Mouse (Mus musculus) ES-Bruce4 (cell line): ENCODE measurements at regions not wholly inside any gene's neighbourhood (a gene's known extent, or its start where the extent isn't known, plus 50 kb on each side); places are given as distances from the start of the nearest gene placed in this dataset.

Experiments
- H3K27ac ChIP-seq: 2 replicates; pipeline ENCODE4 v1.5.1; 2012; ENCODE audit warnings: low read length, inconsistent platforms; ENCODE audit not compliant: insufficient read depth
- H3K27me3 ChIP-seq: 2 replicates; pipeline ENCODE4 v1.6.1; 2012; ENCODE audit warnings: mild to moderate bottlenecking, low read length, inconsistent platforms; ENCODE audit not compliant: control insufficient read depth, poor library complexity, insufficient read depth, severe bottlenecking
- H3K36me3 ChIP-seq: 2 replicates; pipeline ENCODE4 v1.6.1; 2012; ENCODE audit warnings: inconsistent platforms, mild to moderate bottlenecking, low read length, moderate library complexity; ENCODE audit not compliant: control insufficient read depth, poor library complexity, insufficient read depth, severe bottlenecking
- H3K4me1 ChIP-seq: one replicate; pipeline ENCODE4 v1.8.1; 2011; ENCODE audit warnings: low read length; ENCODE audit not compliant: control insufficient read depth, insufficient read depth
- H3K4me3 ChIP-seq: 2 replicates; pipeline ENCODE4 v1.5.1; 2011; ENCODE audit warnings: low read depth, mild to moderate bottlenecking, low read length
- H3K9ac ChIP-seq: 2 replicates; pipeline ENCODE4 v1.6.1; 2012; ENCODE audit warnings: low read depth, mild to moderate bottlenecking, inconsistent platforms; ENCODE audit not compliant: poor library complexity, severe bottlenecking
- H3K9me3 ChIP-seq: replicated peaks from 2 replicates; pipeline ENCODE4 v1.6.1; 2012; ENCODE audit warnings: mild to moderate bottlenecking, low read length, inconsistent platforms; ENCODE audit not compliant: control insufficient read depth, poor library complexity, insufficient read depth, severe bottlenecking
- CTCF ChIP-seq: IDR thresholded peaks from one replicate; pipeline ENCODE4 v1.8.1; 2011; ENCODE audit warnings: low read depth, low read length
- EP300 ChIP-seq: IDR thresholded peaks from 2 replicates; pipeline ENCODE4 v1.6.1; 2011; ENCODE audit warnings: low read depth, low read length; ENCODE audit not compliant: insufficient read depth
- POLR2A ChIP-seq: IDR thresholded peaks from one replicate; pipeline ENCODE4 v1.8.1; 2011; ENCODE audit warnings: low read length; ENCODE audit not compliant: insufficient read depth

GRCm38 (mm10) chr1:120706011-120706410, 103.8 kb downstream of the En1 start:
- Histone ChIP-seq H3K9me3 (no peaks in the 10 kb centered on the region; the same call in 1 of the 2 replicates), H3K27ac (no peak overlapping the region), H3K27me3 (no peaks in the 10 kb centered on the region), H3K9ac (no peak overlapping the region), H3K36me3 (no peaks in the 10 kb centered on the region), H3K4me3 (no peak overlapping the region), H3K4me1 (no peaks in the 10 kb centered on the region)
- TF ChIP-seq EP300 (no peak), CTCF (no peak), POLR2A (no peak)

GRCm38 (mm10) chr1:120708511-120708910, 106.3 kb downstream of the En1 start:
- H3K36me3 ChIP-seq, result no peaks in the 10 kb centered on the region
- H3K27ac ChIP-seq, result no peak overlapping the region
- H3K4me3 ChIP-seq, result no peak overlapping the region
- H3K9me3 ChIP-seq, result no peaks in the 10 kb centered on the region; the same call in 1 of the 2 replicates
- H3K27me3 ChIP-seq, result no peaks in the 10 kb centered on the region
- TF ChIP-seq POLR2A, result no peak
- TF ChIP-seq CTCF, result no peak
- no peak for TF ChIP-seq EP300
- H3K9ac ChIP-seq, result no peak overlapping the region
- H3K4me1 ChIP-seq, result no peaks in the 10 kb centered on the region

- no peak overlapping the region for H3K9ac ChIP-seq
- no peak overlapping the region for H3K4me3 ChIP-seq
- no peaks in the 10 kb centered on the region for H3K36me3 ChIP-seq
- no peaks in the 10 kb centered on the region for H3K9me3 ChIP-seq
- no peak for TF ChIP-seq CTCF
- TF ChIP-seq EP300, result no peak
- no peak for TF ChIP-seq POLR2A
- H3K27me3 ChIP-seq, result no peaks in the 10 kb centered on the region; the same call in 1 of the 2 replicates
- H3K27ac ChIP-seq, result no peak overlapping the region
- H3K4me1 ChIP-seq, result no peaks in the 10 kb centered on the region
Measured at GRCm38 (mm10) chr1:120715105-120715877, 113.1 kb downstream of the En1 start.

GRCm38 (mm10) chr1:120726777-120727176, 124.6 kb downstream of the En1 start:
- TF ChIP-seq POLR2A (no peak), CTCF (no peak), EP300 (no peak)
- no peaks in the 10 kb centered on the region for H3K36me3 ChIP-seq
- H3K27ac ChIP-seq, result no peak overlapping the region
- H3K9ac ChIP-seq, result no peak overlapping the region
- H3K27me3 ChIP-seq, result no peaks in the 10 kb centered on the region
- no peak overlapping the region for H3K4me3 ChIP-seq
- no peaks in the 10 kb centered on the region for H3K9me3 ChIP-seq
- no peaks in the 10 kb centered on the region for H3K4me1 ChIP-seq

- Histone ChIP-seq H3K9ac (no peak overlapping the region), H3K27ac (no peak overlapping the region), H3K4me1 (no peaks in the 10 kb centered on the region), H3K9me3 (no peaks in the 10 kb centered on the region), H3K27me3 (no peaks in the 10 kb centered on the region; the same call in 1 of the 2 replicates), H3K4me3 (no peak overlapping the region), H3K36me3 (no peaks in the 10 kb centered on the region)
- TF ChIP-seq POLR2A, result no peak
- TF ChIP-seq EP300, result no peak
- no peak for TF ChIP-seq CTCF
Measured at GRCm38 (mm10) chr1:120727427-120727826, 125.2 kb downstream of the En1 start.

GRCm38 (mm10) chr1:120732003-120732402, 129.8 kb downstream of the En1 start:
- Histone ChIP-seq H3K27ac (no peak overlapping the region), H3K27me3 (peaks cover 2% of the 10 kb centered on the region), H3K4me3 (no peak overlapping the region), H3K9ac (no peak overlapping the region), H3K4me1 (no peaks in the 10 kb centered on the region), H3K36me3 (no peaks in the 10 kb centered on the region), H3K9me3 (no peaks in the 10 kb centered on the region)
- no peak for TF ChIP-seq EP300
- no peak for TF ChIP-seq POLR2A
- TF ChIP-seq CTCF, result no peak
